Mouse (Mus musculus): ENCODE measurements around the gene Idua.
A peak's percentile ranks its signal among the peaks of the same experiment; 100 is the strongest.

The Idua gene

DNA sequence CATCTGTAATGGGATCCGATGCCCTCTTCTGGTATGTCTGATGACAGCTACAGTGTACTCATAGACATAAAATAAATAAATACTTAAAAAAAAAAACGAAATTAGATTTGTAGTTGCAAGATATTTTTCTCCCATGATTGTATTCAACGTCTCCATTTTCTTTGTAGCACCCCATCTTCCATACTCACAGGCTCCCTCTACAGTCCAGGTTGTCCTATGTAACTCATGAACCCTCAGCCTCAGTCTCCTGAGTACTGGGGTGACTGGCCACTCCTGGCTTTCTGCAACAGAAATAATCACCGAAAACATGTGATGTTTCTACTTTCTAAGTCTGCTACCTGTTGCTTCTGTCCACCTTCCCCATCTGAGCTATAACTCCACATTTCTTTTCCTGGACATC, 31.0 kb downstream of the Idua start:
- peak in 1 of 2 experiments; percentile 21 for DNase-seq

GRCm38 (mm10) chr5:108692271-108692670, 32.1 kb downstream of the Idua start, which contains the start of gene Fgfrl1:
Gene Fgfrl1 (plus strand): TSS chr5:108692382.
- DNase-seq = peak; percentile 87

GRCm38 (mm10) chr5:108693872-108694288, 33.7 kb downstream of the Idua start:
- peak; percentile 86 for DNase-seq

DNA sequence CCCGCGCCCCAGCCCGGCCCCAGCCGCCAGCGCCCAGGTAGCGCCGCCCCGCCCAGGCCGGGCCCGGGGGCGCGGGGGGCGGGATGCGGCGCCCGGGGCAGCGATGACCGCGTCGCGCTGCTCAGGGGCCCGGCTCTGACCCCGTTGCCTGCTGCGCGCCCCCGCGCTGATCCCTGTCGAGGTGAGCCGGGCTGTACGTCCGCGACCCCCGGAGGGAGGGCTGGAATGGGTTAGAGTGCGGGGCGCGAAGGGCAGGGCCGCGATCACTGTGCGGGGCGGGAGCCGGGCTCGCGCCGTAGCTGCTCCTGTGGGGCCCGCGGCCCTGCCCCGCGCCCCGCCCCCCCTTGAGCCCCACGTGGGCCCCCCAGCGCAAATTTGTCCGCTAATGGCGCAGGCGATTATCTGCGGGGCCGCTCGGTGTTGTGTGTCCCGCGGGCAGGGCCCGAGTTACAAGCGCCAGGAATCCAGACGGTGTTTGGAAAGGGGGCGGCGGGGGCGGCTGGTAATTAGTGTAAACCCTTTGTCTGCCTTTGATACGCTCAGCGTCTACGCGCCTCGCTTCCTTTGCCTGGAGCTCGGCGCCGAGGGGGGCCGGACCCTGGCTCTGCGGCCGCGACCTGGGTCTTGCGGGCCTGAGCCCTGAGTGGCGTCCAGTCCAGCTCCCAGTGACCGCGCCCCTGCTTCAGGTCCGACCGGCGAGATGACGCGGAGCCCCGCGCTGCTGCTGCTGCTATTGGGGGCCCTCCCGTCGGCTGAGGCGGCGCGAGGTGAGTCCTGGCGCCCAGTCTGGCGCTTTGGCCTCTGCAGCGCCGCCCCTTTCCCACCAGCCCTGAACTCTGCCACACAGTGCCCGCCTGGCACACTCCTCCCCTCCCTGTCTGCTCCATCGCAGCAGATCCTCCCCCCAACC, 34.5 kb downstream of the Idua start:
- DNase-seq = peak; percentile 33 to 47

DNA sequence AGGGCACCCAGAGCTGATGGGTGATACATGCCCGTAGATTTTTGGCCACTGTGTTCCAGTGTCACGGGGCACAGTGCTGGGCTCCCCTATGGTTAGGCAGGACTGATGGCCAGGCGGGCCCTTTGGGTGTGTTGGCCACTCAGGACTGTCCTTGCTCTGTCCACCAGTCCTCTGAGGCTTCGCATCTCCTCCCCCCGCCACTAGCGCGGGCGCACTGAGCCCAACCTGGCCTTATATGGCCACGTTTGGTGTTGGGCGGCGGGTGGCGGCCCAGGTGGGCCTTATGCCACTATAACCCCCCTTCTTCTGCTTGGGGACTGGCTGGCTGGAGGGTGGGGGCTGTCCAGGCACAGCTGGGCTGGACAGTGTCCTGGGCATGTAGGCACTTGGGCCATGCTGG, 35.7 kb downstream of the Idua start:
- DNase-seq = no peak

- no peak for DNase-seq
These were observed 36.4 kb downstream of the Idua start for GRCm38 (mm10) chr5:108696542-108696941.

GRCm38 (mm10) chr5:108697341-108697753, 37.2 kb downstream of the Idua start:
- no peak for DNase-seq

DNA sequence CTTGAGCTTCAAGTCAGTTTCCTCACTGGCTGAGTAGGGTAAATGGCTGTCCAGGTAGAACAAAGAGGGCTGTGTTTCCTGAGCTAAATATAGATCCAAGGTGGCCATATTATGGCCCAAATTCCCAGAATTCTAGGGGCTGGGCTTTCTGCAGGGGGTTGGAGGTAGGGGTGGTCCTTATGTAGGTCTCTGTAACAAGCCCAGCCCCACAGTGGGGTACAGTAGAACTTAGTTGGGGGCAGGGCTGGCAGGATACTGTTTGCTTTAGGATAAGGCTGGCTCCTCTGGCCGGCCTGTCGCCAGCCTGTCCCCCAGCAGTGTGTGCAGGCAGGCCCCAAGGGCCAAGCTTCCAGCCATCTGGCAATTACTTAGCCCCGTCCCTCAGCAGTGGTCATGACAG, 40.2 kb downstream of the Idua start:
- no peak for DNase-seq

- no peak for DNase-seq
These were observed 41.4 kb downstream of the Idua start for GRCm38 (mm10) chr5:108701341-108702021.

DNA sequence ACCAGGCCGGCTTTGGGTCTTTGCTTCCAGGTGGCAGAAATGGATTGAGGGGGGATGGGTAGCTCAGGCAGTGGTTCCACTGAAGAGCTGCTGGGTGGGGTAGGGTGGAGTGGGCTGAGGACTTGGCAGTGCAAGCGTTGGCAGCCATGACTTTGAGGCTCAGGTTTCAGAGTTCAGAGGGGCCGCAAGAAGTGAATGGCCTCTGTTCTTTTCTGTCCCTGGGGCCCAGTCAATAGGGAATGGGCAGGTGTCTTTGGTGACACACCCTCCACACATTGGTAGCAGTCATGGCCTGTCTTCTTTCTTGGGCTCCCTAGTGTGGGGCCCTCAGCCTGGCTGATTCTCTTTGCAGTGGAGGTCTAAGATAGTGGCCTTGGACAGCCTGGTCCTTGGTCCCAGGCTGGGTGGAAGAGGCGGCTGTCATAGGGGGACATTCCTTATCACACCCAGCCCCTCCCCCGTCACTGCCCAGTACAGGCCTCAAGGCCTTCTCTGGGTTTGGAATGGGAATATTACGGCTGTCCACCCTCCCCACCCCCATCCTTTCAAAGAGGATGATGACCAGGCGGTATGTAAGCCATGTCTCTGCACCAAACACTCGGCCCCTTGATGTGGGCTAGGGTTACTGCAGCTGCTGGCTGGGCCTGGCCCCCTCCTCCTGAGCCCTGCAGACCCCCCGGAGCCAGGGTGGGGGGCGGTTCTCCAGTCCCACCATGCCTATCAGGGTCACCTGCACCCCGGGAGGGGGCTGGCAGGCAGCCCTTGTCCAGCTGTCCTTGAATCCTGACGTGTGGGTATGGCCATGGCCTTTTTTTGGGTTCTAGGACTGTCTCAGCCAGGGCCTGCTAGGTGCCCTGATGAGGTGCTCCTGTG, 43.9 kb downstream of the Idua start:
- no peak for DNase-seq

DNA sequence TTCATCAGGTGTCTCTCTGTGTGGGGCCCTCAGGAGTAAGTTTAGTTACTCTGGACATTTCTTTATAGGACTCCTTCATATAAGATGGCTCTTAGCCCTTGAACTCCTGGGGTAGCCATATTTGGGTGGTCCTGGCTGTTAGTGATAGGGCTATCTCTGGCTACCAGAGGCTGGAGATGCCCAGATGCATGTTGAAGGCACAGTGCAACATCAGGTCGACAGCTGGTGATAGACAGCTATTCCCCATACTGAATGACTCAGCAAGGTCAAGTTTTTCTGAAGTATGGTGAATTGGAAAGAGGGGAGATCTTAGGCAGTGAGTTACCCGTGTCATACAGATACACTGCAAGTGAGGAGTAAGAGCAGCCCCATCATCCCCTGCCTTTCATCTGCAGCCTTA, 47.6 kb downstream of the Idua start:
- DNase-seq = no peak

DNA sequence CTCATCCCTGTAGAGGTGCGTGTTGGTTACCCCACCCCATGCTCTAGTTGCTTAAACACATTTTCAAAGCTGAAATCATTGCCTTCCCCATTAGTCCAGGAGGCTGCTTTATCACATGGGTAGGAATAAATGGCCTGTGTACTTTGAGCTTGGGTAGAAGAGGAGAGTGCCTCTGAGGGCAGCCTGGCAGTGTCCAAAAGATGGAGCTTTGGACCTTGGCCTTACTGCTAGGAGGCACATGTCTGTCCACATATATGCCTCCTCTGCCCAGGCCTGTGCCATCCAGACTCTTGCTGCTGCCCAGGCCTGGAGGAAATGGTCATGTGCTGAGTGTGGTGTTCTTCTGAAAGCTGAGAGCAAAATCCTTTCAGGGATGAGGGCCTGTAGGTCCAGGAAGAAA, 48.3 kb downstream of the Idua start:
- DNase-seq = no peak

GRCm38 (mm10) chr5:108708981-108709731, 49.0 kb downstream of the Idua start:
- no peak for DNase-seq

- no peak for DNase-seq
These were observed 51.8 kb downstream of the Idua start for GRCm38 (mm10) chr5:108711968-108712367.

DNA sequence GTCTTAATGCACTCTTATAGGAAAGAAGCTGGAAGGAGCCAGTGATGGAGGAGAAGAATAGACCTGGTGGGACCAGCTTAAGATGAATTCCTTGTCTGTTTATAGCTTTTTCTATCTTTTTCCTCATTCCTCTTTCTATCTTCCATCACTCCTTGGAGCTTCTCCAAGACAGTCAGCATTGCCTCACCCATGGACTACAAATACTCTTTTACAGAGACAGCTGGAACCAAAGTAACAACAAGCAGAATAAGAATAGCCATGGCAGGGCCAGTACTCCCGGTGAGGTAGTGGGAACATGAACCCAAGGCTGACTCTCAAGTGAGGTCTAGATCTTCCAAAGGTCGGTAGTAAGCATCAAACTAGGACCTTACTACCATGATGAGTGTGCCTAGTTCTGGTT, 53.0 kb downstream of the Idua start:
- no peak for DNase-seq

DNA sequence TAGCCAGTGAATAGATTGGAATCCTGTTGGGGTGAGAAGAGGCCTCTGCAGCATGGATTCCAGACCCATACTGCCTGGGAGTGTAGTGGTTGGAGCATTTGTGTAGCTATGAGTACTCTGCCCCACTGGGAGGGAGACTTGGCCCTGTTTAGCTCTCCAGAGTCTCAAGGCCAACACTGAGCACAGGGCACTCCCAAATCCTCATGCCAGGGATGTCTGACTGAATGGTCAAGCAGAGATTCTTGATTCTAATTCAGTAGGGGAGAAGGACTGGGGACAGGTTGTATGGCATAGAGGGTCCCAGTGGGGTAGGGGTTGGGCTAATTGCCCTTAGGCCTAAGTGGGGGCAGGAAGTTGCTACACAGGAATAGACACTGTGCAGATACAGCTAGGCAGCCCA, 53.6 kb downstream of the Idua start:
- DNase-seq = no peak

GRCm38 (mm10) chr5:108714149-108714548, 54.0 kb downstream of the Idua start:
- no peak for DNase-seq

GRCm38 (mm10) chr5:108715974-108716373, 55.8 kb downstream of the Idua start:
- DNase-seq = no peak

GRCm38 (mm10) chr5:108718051-108718450, 57.9 kb downstream of the Idua start:
- no peak for DNase-seq

DNA sequence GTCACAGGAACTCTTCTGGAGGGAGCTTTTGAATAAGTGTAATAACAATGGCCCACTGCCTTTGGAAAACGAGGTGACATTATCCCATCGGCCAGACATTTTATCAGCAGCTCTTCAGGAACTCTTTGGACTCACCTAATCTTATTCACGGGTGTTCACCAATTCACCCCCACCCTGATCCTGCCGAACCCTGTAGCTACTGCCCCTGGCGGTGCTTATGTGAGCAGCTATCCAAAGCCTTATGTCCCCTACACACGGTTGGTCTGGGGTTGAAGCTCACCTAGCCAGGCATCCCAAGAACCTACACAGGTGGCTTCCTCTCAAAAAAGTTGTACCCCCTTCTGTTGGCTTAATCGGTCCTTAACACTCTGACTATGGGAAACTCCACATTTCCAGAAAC, 59.6 kb downstream of the Idua start:
- DNase-seq = no peak

GRCm38 (mm10) chr5:108724006-108724405, 63.9 kb downstream of the Idua start:
- no peak for DNase-seq

GRCm38 (mm10) chr5:108726557-108727248, 66.6 kb downstream of the Idua start:
- peak; percentile 55 for DNase-seq

Measured in B cell, adult 2 months (primary cell).